Mouse (Mus musculus) adrenal gland, postnatal 36 days (tissue): Measurements from ENCODE around the gene Gm21860. TPM values are rescaled to one million over a fixed set of nuclear protein-coding genes. Genes with fewer than 3 reads are reported as not detected.

Source experiments
- total RNA-seq, 2 experiments: library from RNA; stranded (reverse); gene quantifications; 2 replicates each; pipeline ENCODE4 v1.2.3; 2021

Gm21860 gene
- total RNA-seq, 2 experiments from 2014 or later: not detected

Other genes with a start within 250 kb of the Gm21860 start
- not detected for gene Gm47283, start 29.9 kb upstream of the Gm21860 start, total RNA-seq
- not detected for gene Gm21748, start 84.4 kb upstream of the Gm21860 start, total RNA-seq